Mouse (Mus musculus): Measurements from ENCODE around the gene Pex16.

- TF ChIP-seq CTCF (IDR thresholded peaks at IDR 0.05) (0 out of 2 replicates have a peak, but pooled peaks have one; percentile 1), EP300 (IDR thresholded peaks at IDR 0.05) (0 out of 2 replicates have a peak, but pooled peaks have one; percentile 28)
Observed at GRCm38 (mm10) chr2:92372767-92373436, 1.6 kb upstream of the Pex16 start.
